Mouse (Mus musculus): ENCODE measurements around the gene Abl2. TPM values are rescaled to one million over a fixed set of nuclear protein-coding genes. Genes with fewer than 3 reads are reported as not detected.

Abl2 gene
- polyA plus RNA-seq, 1 experiment, result 22.4 TPM

GRCm38 (mm10) chr1:156538382-156538781 is 20.2 kb upstream of the Abl2 start:
- no peaks in the 10 kb centered on the region for H3K4me1 ChIP-seq (ENCODE audit: control insufficient read depth, insufficient read depth, low read length)
- no peak overlapping the region for H3K4me3 ChIP-seq (ENCODE audit: insufficient read depth, low read length)
- TF ChIP-seq POLR2A (IDR thresholded peaks at IDR 0.05; ENCODE audit: low read depth, low read length) (no peak), CTCF (IDR thresholded peaks at IDR 0.05; ENCODE audit: borderline replicate concordance, insufficient read depth, low read length) (no peak)
- H3K27ac ChIP-seq (ENCODE audit: insufficient read depth, low read length), result no peak overlapping the region

- H3K4me1 ChIP-seq (ENCODE audit: control insufficient read depth, insufficient read depth, low read length), result no peaks in the 10 kb centered on the region
- no peak overlapping the region for H3K27ac ChIP-seq (ENCODE audit: insufficient read depth, low read length)
- H3K4me3 ChIP-seq (ENCODE audit: insufficient read depth, low read length), result no peak overlapping the region
- TF ChIP-seq CTCF (IDR thresholded peaks at IDR 0.05; ENCODE audit: borderline replicate concordance, insufficient read depth, low read length) (no peak), POLR2A (IDR thresholded peaks at IDR 0.05; ENCODE audit: low read depth, low read length) (no peak)
Observed at GRCm38 (mm10) chr1:156539787-156540560, 18.6 kb upstream of the Abl2 start.

- Histone ChIP-seq H3K4me1 (ENCODE audit: control insufficient read depth, insufficient read depth, low read length) (no peaks in the 10 kb centered on the region), H3K27ac (ENCODE audit: insufficient read depth, low read length) (no peak overlapping the region), H3K4me3 (ENCODE audit: insufficient read depth, low read length) (no peak overlapping the region)
- no peak for TF ChIP-seq POLR2A (IDR thresholded peaks at IDR 0.05; ENCODE audit: low read depth, low read length)
- no peak for TF ChIP-seq CTCF (IDR thresholded peaks at IDR 0.05; ENCODE audit: borderline replicate concordance, insufficient read depth, low read length)
Observed at GRCm38 (mm10) chr1:156543999-156544398, 14.6 kb upstream of the Abl2 start.

- TF ChIP-seq POLR2A (IDR thresholded peaks at IDR 0.05; ENCODE audit: low read depth, low read length) (0 out of 2 replicates have a peak, but pooled peaks have one; percentile 35), CTCF (IDR thresholded peaks at IDR 0.05; ENCODE audit: borderline replicate concordance, insufficient read depth, low read length) (no peak)
- Histone ChIP-seq H3K4me1 (ENCODE audit: control insufficient read depth, insufficient read depth, low read length) (peaks cover 5% of the 10 kb centered on the region), H3K27ac (ENCODE audit: insufficient read depth, low read length) (peak overlapping the region; percentile 63), H3K4me3 (ENCODE audit: insufficient read depth, low read length) (peak overlapping the region; percentile 99)
Observed at GRCm38 (mm10) chr1:156558950-156559640, 509 bp downstream of the Abl2 start.

GRCm38 (mm10) chr1:156559641-156560020 is 1.0 kb downstream of the Abl2 start:
- H3K4me3 ChIP-seq (ENCODE audit: insufficient read depth, low read length), result peak overlapping the region; percentile 99
- H3K27ac ChIP-seq (ENCODE audit: insufficient read depth, low read length), result peak overlapping the region; percentile 6; the same call in 1 of the 2 replicates
- H3K4me1 ChIP-seq (ENCODE audit: control insufficient read depth, insufficient read depth, low read length), result peaks cover 5% of the 10 kb centered on the region
- TF ChIP-seq CTCF (IDR thresholded peaks at IDR 0.05; ENCODE audit: borderline replicate concordance, insufficient read depth, low read length) (no peak), POLR2A (IDR thresholded peaks at IDR 0.05; ENCODE audit: low read depth, low read length) (no peak)

- peaks cover 5% of the 10 kb centered on the region for H3K4me1 ChIP-seq (ENCODE audit: control insufficient read depth, insufficient read depth, low read length)
- no peak overlapping the region for H3K27ac ChIP-seq (ENCODE audit: insufficient read depth, low read length)
- TF ChIP-seq CTCF (IDR thresholded peaks at IDR 0.05; ENCODE audit: borderline replicate concordance, insufficient read depth, low read length), result no peak
- no peak for TF ChIP-seq POLR2A (IDR thresholded peaks at IDR 0.05; ENCODE audit: low read depth, low read length)
- peak overlapping the region; percentile 19; the same call in 1 of the 2 replicates for H3K4me3 ChIP-seq (ENCODE audit: insufficient read depth, low read length)
Observed at GRCm38 (mm10) chr1:156560500-156560899, 1.9 kb downstream of the Abl2 start.

GRCm38 (mm10) chr1:156565328-156565727 is 6.7 kb downstream of the Abl2 start:
- no peak for TF ChIP-seq POLR2A (IDR thresholded peaks at IDR 0.05; ENCODE audit: low read depth, low read length)
- no peak for TF ChIP-seq CTCF (IDR thresholded peaks at IDR 0.05; ENCODE audit: borderline replicate concordance, insufficient read depth, low read length)
- Histone ChIP-seq H3K4me1 (ENCODE audit: control insufficient read depth, insufficient read depth, low read length) (peaks cover 2% of the 10 kb centered on the region), H3K4me3 (ENCODE audit: insufficient read depth, low read length) (no peak overlapping the region), H3K27ac (ENCODE audit: insufficient read depth, low read length) (no peak overlapping the region)

GRCm38 (mm10) chr1:156566132-156566531 is 7.5 kb downstream of the Abl2 start:
- Histone ChIP-seq H3K4me3 (ENCODE audit: insufficient read depth, low read length) (no peak overlapping the region), H3K27ac (ENCODE audit: insufficient read depth, low read length) (no peak overlapping the region), H3K4me1 (ENCODE audit: control insufficient read depth, insufficient read depth, low read length) (peaks cover 2% of the 10 kb centered on the region; the same call in 1 of the 2 replicates)
- TF ChIP-seq CTCF (IDR thresholded peaks at IDR 0.05; ENCODE audit: borderline replicate concordance, insufficient read depth, low read length), result peak; percentile 13; the same call in 1 of the 2 replicates
- TF ChIP-seq POLR2A (IDR thresholded peaks at IDR 0.05; ENCODE audit: low read depth, low read length), result no peak

- Histone ChIP-seq H3K4me1 (ENCODE audit: control insufficient read depth, insufficient read depth, low read length) (no peaks in the 10 kb centered on the region), H3K27ac (ENCODE audit: insufficient read depth, low read length) (no peak overlapping the region), H3K4me3 (ENCODE audit: insufficient read depth, low read length) (no peak overlapping the region)
- no peak for TF ChIP-seq POLR2A (IDR thresholded peaks at IDR 0.05; ENCODE audit: low read depth, low read length)
- TF ChIP-seq CTCF (IDR thresholded peaks at IDR 0.05; ENCODE audit: borderline replicate concordance, insufficient read depth, low read length), result no peak
Observed at GRCm38 (mm10) chr1:156569615-156570014, 11.0 kb downstream of the Abl2 start.

- H3K27ac ChIP-seq (ENCODE audit: insufficient read depth, low read length), result no peak overlapping the region
- peaks cover 3% of the 10 kb centered on the region for H3K4me1 ChIP-seq (ENCODE audit: control insufficient read depth, insufficient read depth, low read length)
- no peak overlapping the region for H3K4me3 ChIP-seq (ENCODE audit: insufficient read depth, low read length)
- TF ChIP-seq POLR2A (IDR thresholded peaks at IDR 0.05; ENCODE audit: low read depth, low read length) (no peak), CTCF (IDR thresholded peaks at IDR 0.05; ENCODE audit: borderline replicate concordance, insufficient read depth, low read length) (no peak)
Observed at GRCm38 (mm10) chr1:156572952-156573351, 14.4 kb downstream of the Abl2 start.

Data from embryonic fibroblast, embryonic 13.5 days (primary cell).